22 mouse cellular contexts compared by ENCODE assay signal in the genomic region with DNA sequence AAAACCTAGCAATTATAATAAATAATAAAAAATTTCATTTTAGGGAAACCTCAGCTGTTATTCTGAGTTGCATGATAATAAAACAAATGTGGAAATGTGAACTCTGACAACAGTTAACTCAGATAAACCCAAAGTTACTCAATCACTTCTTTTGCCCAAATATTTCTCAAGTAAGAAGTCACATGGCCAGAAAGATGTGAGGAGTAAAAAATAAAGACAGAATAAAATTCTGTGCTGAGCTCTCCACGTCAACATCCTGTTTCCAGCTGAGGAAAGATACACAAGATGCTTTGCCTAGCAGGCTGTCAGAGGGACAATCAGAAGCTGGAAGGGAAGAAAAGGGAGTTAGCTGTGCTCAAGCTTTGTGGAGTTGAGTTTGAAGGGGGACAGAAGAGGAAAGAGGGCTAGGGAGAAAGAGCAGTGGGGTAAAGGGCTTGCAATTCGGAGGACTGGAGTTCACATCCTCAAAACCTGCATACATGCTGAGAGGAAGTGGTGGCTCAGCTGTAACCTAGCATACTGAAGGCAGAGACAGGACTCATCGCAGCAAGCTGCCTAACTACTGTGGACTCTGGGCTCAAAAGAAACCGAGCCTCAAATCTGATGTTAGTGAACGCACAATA. TPM values are rescaled to one million over a fixed set of nuclear protein-coding genes. Genes with fewer than 3 reads are reported as not detected.
DNase-seq lines count a peak whose midpoint lies in the region; ATAC-seq and TF ChIP-seq lines count a peak whose summit lies in the region.
"Had no signal": no experiment of that assay in that cellular context is flagged by ENCODE, and none has a peak within 500 bp of the region (broad histone marks: within the 10 kb centered on the region; RNA-seq: fewer than 3 reads in every experiment).

No protein-coding gene starts in this region.

- no peaks in the 10 kb centered on the region for H3K36me3 ChIP-seq in lung, postnatal 0 days (ENCODE audit: insufficient read depth, low read length)
- H3K36me3 ChIP-seq: limb, embryonic 15.5 days; midbrain, embryonic 12.5 days had no signal

- TF ChIP-seq EP300 in lung, postnatal 0 days (IDR thresholded peaks at IDR 0.05), result no peak

- intact Hi-C loops in left cerebral cortex, postnatal 36 days (cut with DNase I), result no loop called here
- intact Hi-C loops in left cerebral cortex, adult 2 months (cut with DNase I), result no loop called here

- no peak overlapping the region for H3K4me2 ChIP-seq in lung, postnatal 0 days (replicated peaks; ENCODE audit: low read depth, low read length)
- H3K4me2 ChIP-seq: forebrain, embryonic 13.5 days; limb, embryonic 15.5 days; midbrain, embryonic 12.5 days had no signal

- no peak for TF ChIP-seq CTCF in lung, postnatal 0 days (IDR thresholded peaks at IDR 0.05)
- TF ChIP-seq CTCF in left cerebral cortex, adult 2 months (IDR thresholded peaks at IDR 0.05), result no peak

- H3K9ac ChIP-seq in lung, postnatal 0 days (replicated peaks; ENCODE audit: low read depth), result no peak overlapping the region
- H3K9ac ChIP-seq: forebrain, embryonic 13.5 days; limb, embryonic 15.5 days; midbrain, embryonic 12.5 days had no signal

- H3K27ac ChIP-seq in lung, postnatal 0 days (ENCODE audit: low read length), result peak overlapping the region; percentile 47
- no peak overlapping the region for H3K27ac ChIP-seq in left cerebral cortex, adult 2 months
- H3K27ac ChIP-seq: forebrain, embryonic 13.5 days; limb, embryonic 15.5 days; midbrain, embryonic 12.5 days had no signal

- no peaks in the 10 kb centered on the region for H3K4me1 ChIP-seq in lung, postnatal 0 days (ENCODE audit: insufficient read depth, low read depth, low read length)
- H3K4me1 ChIP-seq: forebrain, embryonic 13.5 days; limb, embryonic 15.5 days; midbrain, embryonic 12.5 days had no signal

- DNase-seq in heart, adult 11 months, result peak; percentile 92
- DNase-seq in heart, postnatal 4 days, result no peak
- peak; percentile 65 for DNase-seq in lung, postnatal 0 days (ENCODE audit: low spot score)
- no peak for DNase-seq in lung, postnatal 14 days
- DNase-seq in skeletal muscle tissue, adult 2 months (ENCODE audit: low read depth, low spot score), result peak; percentile 32
- DNase-seq in left cerebral cortex, postnatal 36 days (ENCODE audit: low spot score in 2 of 2), result no peak
- no peak for DNase-seq in left cerebral cortex, adult 2 months (ENCODE audit: extremely low spot score in 1 of 2, low spot score in 2 of 2)
- DNase-seq: cerebellum, adult 9-11 months; kidney, postnatal 25 days; thymus, adult 18-20 months had no signal

- H3K9me3 ChIP-seq in lung, postnatal 0 days (ENCODE audit: low read length), result no peaks in the 10 kb centered on the region
- H3K9me3 ChIP-seq: forebrain, embryonic 13.5 days; limb, embryonic 15.5 days; midbrain, embryonic 12.5 days had no signal

- 57% methylated on average over 5 of the region's 5 CpGs for WGBS in lung, postnatal 0 days

- ATAC-seq in lung, postnatal 0 days, result peak; percentile 37; the same call in 1 of the 2 replicates
- peak; percentile 64 for ATAC-seq in granulocyte monocyte progenitor cell, adult 5-6 weeks (replicated peaks; ENCODE audit: poor library complexity, severe bottlenecking)
- ATAC-seq: activated CD4-positive, CD25-positive, alpha-beta regulatory T cell, adult 4 months; forebrain, embryonic 13.5 days; intestine, postnatal 0 days had no signal

- no peak overlapping the region for H3K4me3 ChIP-seq in lung, postnatal 0 days (ENCODE audit: low read depth, low read length)
- H3K4me3 ChIP-seq in left cerebral cortex, adult 2 months, result no peak overlapping the region
- H3K4me3 ChIP-seq: forebrain, embryonic 13.5 days; limb, embryonic 15.5 days; midbrain, embryonic 12.5 days had no signal

- H3K27me3 ChIP-seq in lung, postnatal 0 days (replicated peaks; ENCODE audit: insufficient read depth, low read length), result no peaks in the 10 kb centered on the region
- H3K27me3 ChIP-seq: forebrain, embryonic 13.5 days; limb, embryonic 15.5 days; midbrain, embryonic 12.5 days had no signal

RNA-seq across cellular contexts. Expression of gene Pfpl, which starts 12.5 kb away (rescaled TPM):
- total RNA-seq in heart, postnatal 4 days (2021), result not detected
- polyA plus RNA-seq in lung, postnatal 0 days (2015; fragmentation: Nextera tagmentation; extraction: Ambion mirVana), result not detected in 2 replicates
- total RNA-seq in granulocyte monocyte progenitor cell, adult 5-6 weeks (2014; fragmentation: Nextera tagmentation), result not detected in 2 replicates
- not detected in 2 replicates for total RNA-seq in granulocyte monocyte progenitor cell, adult 5-6 weeks (2017)
- not detected for total RNA-seq in left cerebral cortex, postnatal 36 days (2021)
- not detected for total RNA-seq in left cerebral cortex, adult 2 months (2021)
- total RNA-seq: layer of hippocampus, postnatal 25 days had no signal
- polyA plus RNA-seq: brain, embryonic 14.5 days; C2C12; forebrain, embryonic 13.5 days; gonadal fat pad, adult 2 months; hindbrain, embryonic 11.5 days; intestine, postnatal 0 days; limb, embryonic 15.5 days; midbrain, embryonic 12.5 days; neural tube, embryonic 11.5 days had no signal

RNA-seq across cellular contexts. Expression of gene Mpeg1, which starts 20.4 kb away (rescaled TPM):
- 1 to 10 TPM; 4.5 to 5.7 TPM for total RNA-seq in heart, postnatal 4 days (2021)
- 5.5 and 6.3 TPM in 2 replicates for polyA plus RNA-seq in lung, postnatal 0 days (2015; fragmentation: Nextera tagmentation; extraction: Ambion mirVana)
- total RNA-seq in granulocyte monocyte progenitor cell, adult 5-6 weeks (2014; fragmentation: Nextera tagmentation), result 62.2 and 69.2 TPM in 2 replicates
- 53.0 and 54.8 TPM in 2 replicates for total RNA-seq in granulocyte monocyte progenitor cell, adult 5-6 weeks (2017)
- 1 to 10 TPM; 7.9 to 8.5 TPM for total RNA-seq in left cerebral cortex, postnatal 36 days (2021)
- 1 to 10 TPM; 6.8 to 7.4 TPM for total RNA-seq in left cerebral cortex, adult 2 months (2021)

RNA-seq across cellular contexts. Expression of gene Olfr1441, which starts 23.0 kb away (rescaled TPM):
- total RNA-seq in heart, postnatal 4 days (2021), result not detected
- not detected in 2 replicates for polyA plus RNA-seq in lung, postnatal 0 days (2015; fragmentation: Nextera tagmentation; extraction: Ambion mirVana)
- total RNA-seq in granulocyte monocyte progenitor cell, adult 5-6 weeks (2014; fragmentation: Nextera tagmentation), result not detected in 2 replicates
- not detected in 2 replicates for total RNA-seq in granulocyte monocyte progenitor cell, adult 5-6 weeks (2017)
- not detected for total RNA-seq in left cerebral cortex, postnatal 36 days (2021)
- not detected for total RNA-seq in left cerebral cortex, adult 2 months (2021)
- total RNA-seq: layer of hippocampus, postnatal 25 days had no signal
- polyA plus RNA-seq: activated CD4-positive, CD25-positive, alpha-beta regulatory T cell, adult 4 months; brain, embryonic 14.5 days; C2C12; forebrain, embryonic 13.5 days; gonadal fat pad, adult 2 months; hindbrain, embryonic 11.5 days; intestine, postnatal 0 days; limb, embryonic 15.5 days; midbrain, embryonic 12.5 days; neural tube, embryonic 11.5 days had no signal

RNA-seq across cellular contexts. Expression of gene Olfr1440, which starts 53.1 kb away (rescaled TPM):
- total RNA-seq in heart, postnatal 4 days (2021), result not detected
- polyA plus RNA-seq in lung, postnatal 0 days (2015; fragmentation: Nextera tagmentation; extraction: Ambion mirVana), result not detected in 2 replicates
- not detected in 2 replicates for total RNA-seq in granulocyte monocyte progenitor cell, adult 5-6 weeks (2014; fragmentation: Nextera tagmentation)
- not detected in 2 replicates for total RNA-seq in granulocyte monocyte progenitor cell, adult 5-6 weeks (2017)
- not detected for total RNA-seq in left cerebral cortex, postnatal 36 days (2021)
- total RNA-seq in left cerebral cortex, adult 2 months (2021), result not detected
- total RNA-seq: layer of hippocampus, postnatal 25 days had no signal
- polyA plus RNA-seq: activated CD4-positive, CD25-positive, alpha-beta regulatory T cell, adult 4 months; brain, embryonic 14.5 days; C2C12; forebrain, embryonic 13.5 days; gonadal fat pad, adult 2 months; hindbrain, embryonic 11.5 days; intestine, postnatal 0 days; limb, embryonic 15.5 days; midbrain, embryonic 12.5 days; neural tube, embryonic 11.5 days had no signal

Comparison
In these comparisons a context has a peak if more than half of its experiments do, and no peak if none do; other contexts are left out.
1. DNase-seq: peak in heart, adult 11 months (single experiment), lung, postnatal 0 days (single experiment) and skeletal muscle tissue, adult 2 months (single experiment); none in heart, postnatal 4 days (single experiment), lung, postnatal 14 days (single experiment), left cerebral cortex, postnatal 36 days (0 of 2) and left cerebral cortex, adult 2 months (0 of 2).
2. RNA of gene Mpeg1, which starts 20.4 kb away (total RNA-seq): 53.0 to 69.2 TPM in granulocyte monocyte progenitor cell, adult 5-6 weeks; 7.9 to 8.5 TPM in left cerebral cortex, postnatal 36 days, 6.8 to 7.4 TPM in left cerebral cortex, adult 2 months and 4.5 to 5.7 TPM in heart, postnatal 4 days; every median in the first group is over 4 times any median in the second.